Mouse (Mus musculus) myocyte (in vitro differentiated cells): ENCODE measurements around the gene Tmem210. TPM values are rescaled to one million over a fixed set of nuclear protein-coding genes. Genes with fewer than 3 reads are reported as not detected.

Experiments used
- H3K27me3 ChIP-seq: one replicate; pipeline ENCODE4 v1.6.1; 2011; ENCODE audit not compliant: control insufficient read depth, insufficient read depth, insufficient read length
- H3K36me3 ChIP-seq: one replicate; pipeline ENCODE4 v1.6.1; 2011; ENCODE audit not compliant: control insufficient read depth, insufficient read depth
- H3K4me2 ChIP-seq: one replicate; pipeline ENCODE4 v1.6.1; 2011; ENCODE audit warnings: low read depth, control low read depth
- H3K4me3 ChIP-seq: one replicate; pipeline ENCODE4 v1.5.1; 2011; ENCODE audit warnings: mild to moderate bottlenecking, control low read depth, moderate library complexity
- H3K79me2 ChIP-seq: one replicate; pipeline ENCODE4 v1.6.1; 2011; ENCODE audit not compliant: control insufficient read depth, insufficient read depth
- H3ac ChIP-seq: one replicate; pipeline ENCODE4 v1.6.1; 2011; ENCODE audit not compliant: control insufficient read depth, insufficient read length
- CEBPB ChIP-seq: IDR thresholded peaks from 2 replicates; pipeline ENCODE4 v1.6.1; 2011; ENCODE audit warnings: mild to moderate bottlenecking, moderate library complexity; ENCODE audit not compliant: poor library complexity, insufficient read depth, severe bottlenecking
- MAX ChIP-seq: IDR thresholded peaks from one replicate; pipeline ENCODE4 v1.6.1; 2011; ENCODE audit warnings: low read depth, mild to moderate bottlenecking, control low read depth
- MYOD1 ChIP-seq, 3 experiments: IDR thresholded peaks; one replicate each; pipeline ENCODE4 v1.6.1; 2011; ENCODE audit warnings: control low read depth in 2 of 3, low read depth in 2 of 3, mild to moderate bottlenecking in 2 of 3, moderate library complexity in 1 of 3; ENCODE audit not compliant: insufficient read length in 2 of 3, control insufficient read depth in 1 of 3
- MYOG ChIP-seq, 3 experiments: IDR thresholded peaks; one replicate each; pipeline ENCODE4 v1.6.1; 2011; ENCODE audit warnings: control low read depth in 2 of 3, low read depth in 2 of 3, mild to moderate bottlenecking in 2 of 3; ENCODE audit not compliant: insufficient read length in 2 of 3, control insufficient read depth in 1 of 3, insufficient read depth in 1 of 3
- POLR2A ChIP-seq: IDR thresholded peaks from one replicate; pipeline ENCODE4 v1.6.1; 2011; ENCODE audit warnings: low read depth, mild to moderate bottlenecking, control low read depth, moderate library complexity; ENCODE audit not compliant: insufficient read length
- POLR2AphosphoS2 ChIP-seq: IDR thresholded peaks from one replicate; pipeline ENCODE4 v1.6.1; 2011; ENCODE audit warnings: low read depth, control low read depth; ENCODE audit not compliant: insufficient read length
- REST ChIP-seq: IDR thresholded peaks from one replicate; pipeline ENCODE4 v1.6.1; 2011; ENCODE audit warnings: mild to moderate bottlenecking, control low read depth, moderate library complexity; ENCODE audit not compliant: insufficient read depth, insufficient read length
- SRF ChIP-seq: IDR thresholded peaks from one replicate; pipeline ENCODE4 v1.6.1; 2011; ENCODE audit warnings: low read depth; ENCODE audit not compliant: control insufficient read depth, insufficient read length
- TCF12 ChIP-seq: IDR thresholded peaks from one replicate; pipeline ENCODE4 v1.6.1; 2011; ENCODE audit warnings: mild to moderate bottlenecking, control low read depth; ENCODE audit not compliant: poor library complexity, insufficient read depth, severe bottlenecking
- TCF3 ChIP-seq: IDR thresholded peaks from one replicate; pipeline ENCODE4 v1.6.1; 2011; ENCODE audit warnings: low read depth, control low read depth; ENCODE audit not compliant: insufficient read length
- USF1 ChIP-seq: IDR thresholded peaks from one replicate; pipeline ENCODE4 v1.6.1; 2011; ENCODE audit warnings: low read depth, mild to moderate bottlenecking, control low read depth, moderate library complexity
- polyA plus RNA-seq: library from polyadenylated mRNA; unstranded; fragments of >200 nt; fragmentation: generic; extraction: Trizol; gene quantifications from one replicate; pipeline ENCODE4 v1.2.1, GENCODE M21; 2012; ENCODE audit warnings: missing spikeins

The Tmem210 gene
- polyA plus RNA-seq, 1 experiment: 0.40 TPM

- peaks cover 24% of the 10 kb centered on the region for H3K27me3 ChIP-seq
- H3K4me2 ChIP-seq: peak overlapping the region; percentile 27
- H3K79me2 ChIP-seq: no peaks in the 10 kb centered on the region
- no peak overlapping the region for H3K4me3 ChIP-seq
- TF ChIP-seq USF1 (no peak), MYOD1 (IDR thresholded peaks at IDR 0.05; ENCODE audit: control insufficient read depth in 1 of 3, insufficient read length in 2 of 3, low read depth in 2 of 3) (no peak), SRF (no peak), MYOG (IDR thresholded peaks at IDR 0.05; ENCODE audit: control insufficient read depth in 1 of 3, insufficient read depth in 1 of 3, insufficient read length in 2 of 3, low read depth in 2 of 3) (peak in 1 of 3 experiments; percentile 73), TCF3 (no peak), POLR2AphosphoS2 (peak; percentile 24), POLR2A (no peak), REST (no peak)
- H3ac ChIP-seq: no peak overlapping the region
- peaks cover 25% of the 10 kb centered on the region for H3K36me3 ChIP-seq
Observed at GRCm38 (mm10) chr2:25286837-25287636, 908 bp upstream of the Tmem210 start.

- H3K79me2 ChIP-seq: no peaks in the 10 kb centered on the region
- TF ChIP-seq CEBPB: no peak
- no peak for TF ChIP-seq MAX
- TF ChIP-seq POLR2A: no peak
- TF ChIP-seq SRF: no peak
- no peak for TF ChIP-seq USF1
- no peak for TF ChIP-seq POLR2AphosphoS2
- TF ChIP-seq TCF3: no peak
- TF ChIP-seq TCF12: no peak
- H3K27me3 ChIP-seq: peaks cover 31% of the 10 kb centered on the region
- peak overlapping the region; percentile 93 for H3K4me2 ChIP-seq
- peaks cover 18% of the 10 kb centered on the region for H3K36me3 ChIP-seq
- H3ac ChIP-seq: no peak overlapping the region
- no peak overlapping the region for H3K4me3 ChIP-seq
Observed at GRCm38 (mm10) chr2:25288734-25289345, 895 bp downstream of the Tmem210 start.

GRCm38 (mm10) chr2:25289651-25290050 lies 1.7 kb downstream of the Tmem210 start, which contains the start of gene Lrrc26:
TSS of gene Lrrc26 (plus strand) at chr2:25289915.
- Histone ChIP-seq H3K4me3 (no peak within 1 kb of the TSS), H3K79me2 (no peaks in the 10 kb centered on the region), H3K4me2 (peak within 1 kb of the TSS; percentile 93), H3K27me3 (peaks cover 39% of the 10 kb centered on the region), H3ac (no peak within 1 kb of the TSS), H3K36me3 (peaks cover 11% of the 10 kb centered on the region)
- TF ChIP-seq MYOG (IDR thresholded peaks at IDR 0.05; ENCODE audit: control insufficient read depth in 1 of 3, insufficient read depth in 1 of 3, insufficient read length in 2 of 3, low read depth in 2 of 3) (peak in 2 of 3 experiments; percentile 29 to 88), MAX (no peak), POLR2A (no peak), MYOD1 (IDR thresholded peaks at IDR 0.05; ENCODE audit: control insufficient read depth in 1 of 3, insufficient read length in 2 of 3, low read depth in 2 of 3) (peak in 2 of 3 experiments; percentile 71 to 86), CEBPB (no peak), TCF3 (peak; percentile 7)

GRCm38 (mm10) chr2:25290101-25290815 lies 2.3 kb downstream of the Tmem210 start:
- H3K79me2 ChIP-seq: no peaks in the 10 kb centered on the region
- peak overlapping the region; percentile 93 for H3K4me2 ChIP-seq
- H3K36me3 ChIP-seq: peaks cover 5% of the 10 kb centered on the region
- no peak overlapping the region for H3ac ChIP-seq
- H3K4me3 ChIP-seq: no peak overlapping the region
- no peak for TF ChIP-seq SRF
- no peak for TF ChIP-seq REST
- TF ChIP-seq CEBPB: no peak
- no peak for TF ChIP-seq TCF12
- no peak for TF ChIP-seq USF1
- TF ChIP-seq POLR2A: no peak
- TF ChIP-seq TCF3: no peak
- TF ChIP-seq MAX: no peak
- peaks cover 45% of the 10 kb centered on the region for H3K27me3 ChIP-seq
